Mouse (Mus musculus): Measurements from ENCODE around the gene Polk.

The Polk gene

GRCm38 (mm10) chr13:96542081-96542889, at the start of gene Polk, which contains the start of gene Col4a3bp:
Gene Polk, minus strand, starts transcription at chr13:96542579.
Gene Col4a3bp, plus strand, starts transcription at chr13:96542618.
- in situ Hi-C loops (cut with MseI, MboI): no loop called here

- in situ Hi-C loops (cut with MseI, MboI): no loop called here
These were observed 46.3 kb upstream of the Polk start for GRCm38 (mm10) chr13:96588642-96589041.

GRCm38 (mm10) chr13:96586540-96586939, 44.2 kb upstream of the Polk start:
- in situ Hi-C loops (cut with MseI, MboI): no loop called here

- in situ Hi-C loops (cut with MseI, MboI): no loop called here
These were observed 41.8 kb upstream of the Polk start for GRCm38 (mm10) chr13:96584201-96584600.

GRCm38 (mm10) chr13:96579979-96580378, 37.6 kb upstream of the Polk start:
- in situ Hi-C loops (cut with MseI, MboI): no loop called here

GRCm38 (mm10) chr13:96579104-96579503, 36.7 kb upstream of the Polk start:
- in situ Hi-C loops (cut with MseI, MboI): no loop called here

- in situ Hi-C loops (cut with MseI, MboI): no loop called here
These were observed 31.8 kb upstream of the Polk start for GRCm38 (mm10) chr13:96574170-96574569.

- in situ Hi-C loops (cut with MseI, MboI): no loop called here
These were observed 28.6 kb upstream of the Polk start for GRCm38 (mm10) chr13:96571016-96571361.

GRCm38 (mm10) chr13:96570313-96571015, 28.1 kb upstream of the Polk start:
- in situ Hi-C loops (cut with MseI, MboI): no loop called here

GRCm38 (mm10) chr13:96567977-96568376, 25.6 kb upstream of the Polk start:
- in situ Hi-C loops (cut with MseI, MboI): no loop called here

GRCm38 (mm10) chr13:96555099-96555498, 12.7 kb upstream of the Polk start:
- in situ Hi-C loops (cut with MseI, MboI): no loop called here

- in situ Hi-C loops (cut with MseI, MboI): no loop called here
These were observed 5.6 kb upstream of the Polk start for GRCm38 (mm10) chr13:96547941-96548340.

- in situ Hi-C loops (cut with MseI, MboI): no loop called here
These were observed 4.9 kb upstream of the Polk start for GRCm38 (mm10) chr13:96547250-96547649.

- in situ Hi-C loops (cut with MseI, MboI): no loop called here
These were observed 2.1 kb upstream of the Polk start for GRCm38 (mm10) chr13:96544506-96544905.

GRCm38 (mm10) chr13:96542901-96543891, 817 bp upstream of the Polk start:
- in situ Hi-C loops (cut with MseI, MboI): no loop called here

- in situ Hi-C loops (cut with MseI, MboI): no loop called here
These were observed 998 bp downstream of the Polk start for GRCm38 (mm10) chr13:96541381-96541780.

GRCm38 (mm10) chr13:96538103-96538502, 4.3 kb downstream of the Polk start:
- in situ Hi-C loops (cut with MseI, MboI): no loop called here

GRCm38 (mm10) chr13:96536821-96537572, 5.4 kb downstream of the Polk start:
- in situ Hi-C loops (cut with MseI, MboI): no loop called here

GRCm38 (mm10) chr13:96533742-96534141, 8.6 kb downstream of the Polk start:
- in situ Hi-C loops (cut with MseI, MboI): no loop called here

- in situ Hi-C loops (cut with MseI, MboI): no loop called here
These were observed 10.2 kb downstream of the Polk start for GRCm38 (mm10) chr13:96532176-96532575.

- in situ Hi-C loops (cut with MseI, MboI): no loop called here
These were observed 12.3 kb downstream of the Polk start for GRCm38 (mm10) chr13:96530064-96530463.
